Mouse (Mus musculus): ENCODE results near the gene Rab3gap2. TPM values are rescaled to one million over a fixed set of nuclear protein-coding genes. Genes with fewer than 3 reads are reported as not detected.

Gene Rab3gap2
- total and polyA plus RNA-seq, 3 experiments, result 22.7 to 39.1 (median 24.0) TPM

DNA sequence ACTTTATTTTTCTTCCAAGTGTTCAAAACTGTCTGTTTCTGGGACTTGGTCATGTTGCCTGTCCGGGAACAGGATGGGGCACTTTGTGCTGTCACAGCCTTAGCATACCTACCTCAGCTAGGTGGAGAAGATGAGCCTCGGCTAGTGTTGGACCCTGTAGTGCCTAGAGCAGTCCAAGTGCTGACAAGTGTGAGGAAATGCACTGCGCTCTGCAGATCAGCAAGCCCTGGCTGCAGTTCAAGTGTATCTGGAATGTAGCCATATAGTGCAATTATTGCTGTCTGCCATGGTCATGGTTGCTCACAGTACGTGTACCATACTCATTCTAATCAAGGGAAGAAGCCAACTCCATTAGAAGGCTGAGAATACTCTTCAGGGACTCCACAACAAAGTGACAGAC is 80.8 kb downstream of the Rab3gap2 start:
- no peak overlapping the region for H3K9ac ChIP-seq (ENCODE audit: insufficient read depth, low read depth)
- no peak for DNase-seq (ENCODE audit: extremely low read depth)
- H3K36me3 ChIP-seq (replicated peaks in 1 of 2; ENCODE audit: control insufficient read depth in 1 of 2, insufficient read depth in 1 of 2, low read length in 1 of 2), result peaks cover 65 to 87% of the 10 kb centered on the region in 2 experiments
- no peak for TF ChIP-seq POLR2A (IDR thresholded peaks at IDR 0.05; ENCODE audit: low read depth, low read length)
- no peak overlapping the region for H3K27ac ChIP-seq (ENCODE audit: insufficient read depth, low read depth)
- no peaks in the 10 kb centered on the region for H3K79me2 ChIP-seq (replicated peaks; ENCODE audit: control insufficient read depth, extremely low read depth, insufficient read depth, poor library complexity, severe bottlenecking)
- no peaks in the 10 kb centered on the region for H3K4me1 ChIP-seq (ENCODE audit: control insufficient read depth in 1 of 2, insufficient read depth in 2 of 2)
- H3K27me3 ChIP-seq (replicated peaks), result no peaks in the 10 kb centered on the region
- no peaks in the 10 kb centered on the region for H3K9me3 ChIP-seq (replicated peaks; ENCODE audit: low read length)
- H3K4me3 ChIP-seq (replicated peaks in 1 of 3; ENCODE audit: low read depth in 2 of 3, low read length in 2 of 3, poor library complexity in 1 of 3), result no peak overlapping the region
- in situ Hi-C loops (cut with MboI; ENCODE audit: low pct_ligation_motif_present, low pct_unique_long_range_greater_than_20kb, low sequenced_read_pairs), result no loop called here
- H3K4me2 ChIP-seq (ENCODE audit: insufficient read depth, low read depth, poor library complexity, severe bottlenecking), result no peak overlapping the region
- dilution Hi-C loops (cut with MboI; ENCODE audit: extremely low pct_ligation_motif_present, extremely low pct_unique_long_range_greater_than_20kb, low sequenced_read_pairs), result no loop called here

DNA sequence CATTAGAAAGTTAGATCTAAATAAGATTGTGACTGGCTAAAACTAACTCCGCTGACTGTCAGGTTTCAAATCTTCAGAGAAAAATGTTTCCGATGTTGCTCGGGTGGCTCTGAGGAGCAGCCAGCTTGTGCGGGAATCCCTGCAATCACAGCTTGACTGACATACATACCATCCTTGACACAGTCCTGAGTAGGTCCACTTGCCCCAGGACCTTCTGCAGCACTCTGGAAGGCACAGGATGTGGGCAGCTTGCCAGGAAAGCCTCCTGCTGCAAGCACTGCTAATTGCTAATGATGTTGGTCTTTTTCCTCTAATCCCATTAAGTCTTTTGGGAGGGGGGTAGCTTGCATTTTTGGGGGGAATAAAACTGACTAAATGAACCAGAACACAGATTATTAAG is 81.3 kb downstream of the Rab3gap2 start:
- dilution Hi-C loops (cut with MboI; ENCODE audit: extremely low pct_ligation_motif_present, extremely low pct_unique_long_range_greater_than_20kb, low sequenced_read_pairs), result no loop called here
- no peak for TF ChIP-seq POLR2AphosphoS2 (IDR thresholded peaks at IDR 0.05; ENCODE audit: low read depth, low read length)
- no peak for TF ChIP-seq ELF1 (IDR thresholded peaks at IDR 0.05; ENCODE audit: low read depth, low read length)
- no peak for TF ChIP-seq SMC3 (IDR thresholded peaks at IDR 0.05; ENCODE audit: low read depth, low read length)
- TF ChIP-seq RCOR1 (conservative IDR thresholded peaks at IDR 0.05; ENCODE audit: low read depth, low read length), result no peak
- no peak for TF ChIP-seq BHLHE40 (IDR thresholded peaks at IDR 0.05; ENCODE audit: low read depth, low read length)
- TF ChIP-seq UBTF (IDR thresholded peaks at IDR 0.05; ENCODE audit: low read depth, low read length), result no peak
- no peak overlapping the region for H3K4me3 ChIP-seq (replicated peaks in 1 of 3; ENCODE audit: low read depth in 2 of 3, low read length in 2 of 3, poor library complexity in 1 of 3)
- DNase-seq (ENCODE audit: extremely low read depth), result no peak
- H3K27me3 ChIP-seq (replicated peaks), result no peaks in the 10 kb centered on the region
- H3K27ac ChIP-seq (ENCODE audit: insufficient read depth, low read depth), result no peak overlapping the region
- in situ Hi-C loops (cut with MboI; ENCODE audit: low pct_ligation_motif_present, low pct_unique_long_range_greater_than_20kb, low sequenced_read_pairs), result no loop called here
- no peaks in the 10 kb centered on the region for H3K79me2 ChIP-seq (replicated peaks; ENCODE audit: control insufficient read depth, extremely low read depth, insufficient read depth, poor library complexity, severe bottlenecking)
- no peaks in the 10 kb centered on the region for H3K9me3 ChIP-seq (replicated peaks; ENCODE audit: low read length)
- no peaks in the 10 kb centered on the region for H3K4me1 ChIP-seq (ENCODE audit: control insufficient read depth in 1 of 2, insufficient read depth in 2 of 2)
- no peak overlapping the region for H3K4me2 ChIP-seq (ENCODE audit: insufficient read depth, low read depth, poor library complexity, severe bottlenecking)
- H3K36me3 ChIP-seq (replicated peaks in 1 of 2; ENCODE audit: control insufficient read depth in 1 of 2, insufficient read depth in 1 of 2, low read length in 1 of 2), result peaks cover 66 to 85% of the 10 kb centered on the region in 2 experiments
- H3K9ac ChIP-seq (ENCODE audit: insufficient read depth, low read depth), result no peak overlapping the region

DNA sequence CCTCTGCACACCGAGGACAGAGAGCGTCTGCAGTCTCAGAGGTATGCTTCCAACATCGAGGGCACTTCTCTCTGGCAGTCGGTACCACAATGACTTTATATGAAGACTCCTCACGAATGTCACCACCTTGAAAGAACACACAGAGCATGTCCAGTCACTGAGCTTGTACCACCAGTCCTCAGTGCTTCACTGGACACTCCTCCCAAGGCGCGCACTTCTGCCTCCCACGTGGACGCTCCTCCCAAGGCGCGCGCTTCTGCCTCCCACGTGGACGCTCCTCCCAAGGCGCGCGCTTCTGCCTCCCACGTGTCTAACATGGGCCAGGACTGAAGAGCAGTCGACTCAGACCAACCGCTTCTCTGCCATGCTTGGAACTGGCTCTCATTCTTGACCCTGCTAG is 83.1 kb downstream of the Rab3gap2 start:
- H3K4me3 ChIP-seq (replicated peaks in 1 of 3; ENCODE audit: low read depth in 2 of 3, low read length in 2 of 3, poor library complexity in 1 of 3), result no peak overlapping the region
- H3K27ac ChIP-seq (ENCODE audit: insufficient read depth, low read depth), result no peak overlapping the region
- TF ChIP-seq HCFC1 (IDR thresholded peaks at IDR 0.05; ENCODE audit: low read depth, low read length), result no peak
- TF ChIP-seq CHD2 (IDR thresholded peaks at IDR 0.05; ENCODE audit: low read length), result no peak
- TF ChIP-seq ETS1 (conservative IDR thresholded peaks at IDR 0.05; ENCODE audit: low read depth, low read length), result no peak
- TF ChIP-seq MAZ (IDR thresholded peaks at IDR 0.05; ENCODE audit: low read depth, low read length), result no peak
- TF ChIP-seq ZNF384 (IDR thresholded peaks at IDR 0.05; ENCODE audit: low read depth, low read length), result no peak
- TF ChIP-seq JUN (IDR thresholded peaks at IDR 0.05; ENCODE audit: insufficient read depth, low read depth, low read length), result no peak
- no peak for TF ChIP-seq RAD21 (IDR thresholded peaks at IDR 0.05; ENCODE audit: low read depth, low read length)
- TF ChIP-seq MXI1 (IDR thresholded peaks at IDR 0.05; ENCODE audit: low read depth, low read length), result no peak
- TF ChIP-seq ELF1 (IDR thresholded peaks at IDR 0.05; ENCODE audit: low read depth, low read length), result no peak
- no peak for TF ChIP-seq POLR2AphosphoS2 (IDR thresholded peaks at IDR 0.05; ENCODE audit: low read depth, low read length)
- no peak for TF ChIP-seq TCF12 (IDR thresholded peaks at IDR 0.05; ENCODE audit: low read depth, low read length)
- no peak for TF ChIP-seq SIN3A (IDR thresholded peaks at IDR 0.05; ENCODE audit: low read length)
- no peak for TF ChIP-seq RCOR1 (conservative IDR thresholded peaks at IDR 0.05; ENCODE audit: low read depth, low read length)
- no peak for TF ChIP-seq ZMIZ1 (IDR thresholded peaks at IDR 0.05; ENCODE audit: low read depth, low read length)
- TF ChIP-seq NRF1 (IDR thresholded peaks at IDR 0.05; ENCODE audit: low read depth, low read length), result no peak
- TF ChIP-seq MYC (IDR thresholded peaks at IDR 0.05; ENCODE audit: low read depth, low read length), result no peak
- TF ChIP-seq USF1 (IDR thresholded peaks at IDR 0.05; ENCODE audit: low read depth, low read length), result no peak
- no peak for TF ChIP-seq TBP (conservative IDR thresholded peaks at IDR 0.05; ENCODE audit: low read depth, low read length)
- TF ChIP-seq CHD1 (IDR thresholded peaks at IDR 0.05; ENCODE audit: low read depth, low read length), result no peak
- no peaks in the 10 kb centered on the region for H3K79me2 ChIP-seq (replicated peaks; ENCODE audit: control insufficient read depth, extremely low read depth, insufficient read depth, poor library complexity, severe bottlenecking)
- no peaks in the 10 kb centered on the region for H3K9me3 ChIP-seq (replicated peaks; ENCODE audit: low read length)
- dilution Hi-C loops (cut with MboI; ENCODE audit: extremely low pct_ligation_motif_present, extremely low pct_unique_long_range_greater_than_20kb, low sequenced_read_pairs), result no loop called here
- H3K36me3 ChIP-seq (replicated peaks in 1 of 2; ENCODE audit: control insufficient read depth in 1 of 2, insufficient read depth in 1 of 2, low read length in 1 of 2), result peaks cover 72 to 86% of the 10 kb centered on the region in 2 experiments
- no peak for DNase-seq (ENCODE audit: extremely low read depth)
- no peak overlapping the region for H3K4me2 ChIP-seq (ENCODE audit: insufficient read depth, low read depth, poor library complexity, severe bottlenecking)
- in situ Hi-C loops (cut with MboI; ENCODE audit: low pct_ligation_motif_present, low pct_unique_long_range_greater_than_20kb, low sequenced_read_pairs), result no loop called here
- no peaks in the 10 kb centered on the region for H3K4me1 ChIP-seq (ENCODE audit: control insufficient read depth in 1 of 2, insufficient read depth in 2 of 2)
- H3K9ac ChIP-seq (ENCODE audit: insufficient read depth, low read depth), result no peak overlapping the region
- no peaks in the 10 kb centered on the region for H3K27me3 ChIP-seq (replicated peaks)
